ENCODE assay signal across 8 mouse cellular contexts in the genomic region with DNA sequence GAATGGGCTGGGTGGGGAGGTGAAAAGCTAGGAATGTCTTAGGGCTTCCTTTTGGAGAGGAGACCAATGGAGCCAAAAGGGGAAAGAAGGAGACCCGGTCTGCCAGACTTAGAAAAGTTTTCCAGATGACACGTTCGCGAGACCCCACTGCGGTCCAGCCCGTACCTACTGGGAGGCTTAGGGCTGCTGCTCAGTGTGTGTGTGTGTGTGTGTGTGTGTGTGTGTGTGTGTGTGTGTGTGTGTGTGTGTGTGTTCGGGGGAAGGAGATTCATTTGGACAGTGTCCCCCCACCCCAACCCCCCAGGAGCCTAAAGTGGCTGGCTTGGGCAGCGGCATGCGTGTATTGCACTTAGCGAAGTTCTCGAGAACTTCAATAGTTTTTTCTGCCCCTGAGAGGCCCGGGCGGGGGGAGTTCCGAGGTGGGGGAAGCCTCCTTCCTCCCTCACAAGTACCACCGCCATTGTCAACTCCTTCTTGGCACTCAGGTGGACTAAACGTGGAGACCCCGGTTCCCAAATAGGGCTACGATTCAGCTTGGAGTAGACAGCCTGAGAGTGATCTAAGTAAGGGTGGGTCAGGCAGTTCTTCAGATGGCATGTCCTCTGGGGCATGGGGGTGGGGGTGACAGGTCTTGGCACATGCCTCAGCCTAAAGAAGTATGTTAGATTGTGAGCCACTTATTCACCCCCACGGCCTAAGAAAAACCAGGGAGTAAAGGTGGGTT. TPM values are rescaled to one million over a fixed set of nuclear protein-coding genes. Genes with fewer than 3 reads are reported as not detected.
DNase-seq lines count a peak whose midpoint lies in the region; ATAC-seq lines count a peak whose summit lies in the region.

No protein-coding gene starts in this region.

- peaks cover 27% of the 10 kb centered on the region for H3K27me3 ChIP-seq in hindbrain, embryonic 15.5 days
- H3K27me3 ChIP-seq in liver, embryonic 15.5 days: peaks cover 42% of the 10 kb centered on the region
- peaks cover 3% of the 10 kb centered on the region; the same call in 1 of the 2 replicates for H3K27me3 ChIP-seq in neural tube, embryonic 14.5 days (ENCODE audit: control insufficient read depth, insufficient read depth, low read length)

- H3K27ac ChIP-seq in hindbrain, embryonic 15.5 days (replicated peaks): no peak overlapping the region
- H3K27ac ChIP-seq in liver, embryonic 15.5 days (replicated peaks): no peak overlapping the region
- no peak overlapping the region for H3K27ac ChIP-seq in neural tube, embryonic 14.5 days (ENCODE audit: low read depth, low read length)

- peak; percentile 52; the same call in 1 of the 2 replicates for ATAC-seq in hindbrain, embryonic 15.5 days (ENCODE audit: low FRiP score, low read depth)
- ATAC-seq in liver, embryonic 15.5 days (ENCODE audit: insufficient read depth): no peak
- ATAC-seq in neural tube, embryonic 14.5 days (ENCODE audit: low read depth): peak; percentile 40; the same call in 1 of the 2 replicates
- no peak for ATAC-seq in erythroblast, adult 5-6 weeks (replicated peaks; ENCODE audit: low FRiP score, poor library complexity, severe bottlenecking)

- peak; percentile 56 for DNase-seq in 3T3-L1 (ENCODE audit: low read depth, low spot score)
- peak; percentile 6 for DNase-seq in ZHBTc4 (ENCODE audit: low read depth, low spot score)
- DNase-seq in gastrocnemius, adult 8-10 months (ENCODE audit: low spot score in 2 of 2): peak; percentile 7 to 9
- DNase-seq in layer of hippocampus, adult 8-10 months (ENCODE audit: low spot score in 2 of 2): no peak

- H3K9ac ChIP-seq in hindbrain, embryonic 15.5 days: peak overlapping the region; percentile 51
- H3K9ac ChIP-seq in liver, embryonic 15.5 days: no peak overlapping the region
- H3K9ac ChIP-seq in neural tube, embryonic 14.5 days (replicated peaks; ENCODE audit: low read depth, low read length): peak overlapping the region; percentile 46

- under 1% methylated on average over 18 of the region's 19 CpGs for WGBS in hindbrain, embryonic 15.5 days
- WGBS in liver, embryonic 15.5 days (ENCODE audit: insufficient replicate concordance): 2% methylated on average over 18 of the region's 19 CpGs
- WGBS in neural tube, embryonic 14.5 days: 1% methylated on average over 19 of the region's 19 CpGs

- H3K9me3 ChIP-seq in hindbrain, embryonic 15.5 days: no peaks in the 10 kb centered on the region
- no peaks in the 10 kb centered on the region for H3K9me3 ChIP-seq in liver, embryonic 15.5 days (replicated peaks)
- H3K9me3 ChIP-seq in neural tube, embryonic 14.5 days (ENCODE audit: control insufficient read depth, low read length): no peaks in the 10 kb centered on the region

- peak overlapping the region; percentile 49 for H3K4me3 ChIP-seq in hindbrain, embryonic 15.5 days
- H3K4me3 ChIP-seq in liver, embryonic 15.5 days (replicated peaks): peak overlapping the region; percentile 39
- peak overlapping the region; percentile 42 for H3K4me3 ChIP-seq in neural tube, embryonic 14.5 days (ENCODE audit: low read depth, low read length)

- H3K4me1 ChIP-seq in hindbrain, embryonic 15.5 days (replicated peaks): peaks cover 27% of the 10 kb centered on the region
- peaks cover 4% of the 10 kb centered on the region; the same call in 1 of the 2 replicates for H3K4me1 ChIP-seq in liver, embryonic 15.5 days (replicated peaks)
- no peaks in the 10 kb centered on the region for H3K4me1 ChIP-seq in neural tube, embryonic 14.5 days (ENCODE audit: control insufficient read depth, insufficient read depth, low read length)

- H3K4me2 ChIP-seq in hindbrain, embryonic 15.5 days: peak overlapping the region; percentile 99
- peak overlapping the region; percentile 66 for H3K4me2 ChIP-seq in liver, embryonic 15.5 days
- H3K4me2 ChIP-seq in neural tube, embryonic 14.5 days (ENCODE audit: low read depth, low read length): peak overlapping the region; percentile 97

- H3K36me3 ChIP-seq in hindbrain, embryonic 15.5 days: no peaks in the 10 kb centered on the region
- H3K36me3 ChIP-seq in liver, embryonic 15.5 days (replicated peaks): no peaks in the 10 kb centered on the region
- H3K36me3 ChIP-seq in neural tube, embryonic 14.5 days (ENCODE audit: control insufficient read depth, insufficient read depth, low read length): no peaks in the 10 kb centered on the region

RNA-seq across cellular contexts. Expression of a gene that starts 0.6 kb away (rescaled TPM):
- total RNA-seq in gastrocnemius, adult 8-10 months (2022): 100 to 1,000 TPM in 1 of 4 experiments, 10 to 100 TPM in 3; 58.0 to 113 (median 69.8) TPM
- polyA plus RNA-seq in hindbrain, embryonic 15.5 days (2015; fragmentation: Nextera tagmentation; extraction: Ambion mirVana): 33.5 and 35.5 TPM in 2 replicates
- 5.7 and 6.1 TPM in 2 replicates for polyA plus RNA-seq in liver, embryonic 15.5 days (2015; fragmentation: Nextera tagmentation; extraction: Ambion mirVana)
- 16.6 and 31.4 TPM in 2 replicates for polyA plus RNA-seq in neural tube, embryonic 14.5 days (2014; fragmentation: Nextera tagmentation; extraction: Ambion mirVana)
- total RNA-seq in erythroblast, adult 5-6 weeks (2015; ENCODE audit: low replicate concordance): not detected in 2 replicates
- total RNA-seq in erythroblast, adult 5-6 weeks (2017; ENCODE audit: low replicate concordance): not detected in 2 replicates
- total RNA-seq in layer of hippocampus, adult 8-10 months (2022): 10 to 100 TPM; 16.7 to 29.8 (median 23.3) TPM

RNA-seq across cellular contexts. Expression of a gene that starts 25.8 kb away (rescaled TPM):
- 10 to 100 TPM in 3 of 4 experiments, 1 to 10 TPM in 1; 8.5 to 18.9 (median 12.4) TPM for total RNA-seq in gastrocnemius, adult 8-10 months (2022)
- 17.0 and 18.5 TPM in 2 replicates for polyA plus RNA-seq in hindbrain, embryonic 15.5 days (2015; fragmentation: Nextera tagmentation; extraction: Ambion mirVana)
- 2.8 and 2.9 TPM in 2 replicates for polyA plus RNA-seq in liver, embryonic 15.5 days (2015; fragmentation: Nextera tagmentation; extraction: Ambion mirVana)
- 16.1 and 19.7 TPM in 2 replicates for polyA plus RNA-seq in neural tube, embryonic 14.5 days (2014; fragmentation: Nextera tagmentation; extraction: Ambion mirVana)
- total RNA-seq in erythroblast, adult 5-6 weeks (2015; ENCODE audit: low replicate concordance): 2.7 and 9.4 TPM in 2 replicates
- total RNA-seq in erythroblast, adult 5-6 weeks (2017; ENCODE audit: low replicate concordance): 0.98 TPM in 1 of 2 replicates, not detected in the other
- 10 to 100 TPM; 19.4 to 34.5 (median 31.0) TPM for total RNA-seq in layer of hippocampus, adult 8-10 months (2022)

Comparison
In these comparisons a context has a peak if more than half of its experiments do, and no peak if none do; other contexts are left out.
1. DNase-seq: peak in 3T3-L1 (single experiment), ZHBTc4 (single experiment) and gastrocnemius, adult 8-10 months (2 of 2); none in layer of hippocampus, adult 8-10 months (0 of 2).
2. ATAC-seq: peak in hindbrain, embryonic 15.5 days (single experiment) and neural tube, embryonic 14.5 days (single experiment); none in liver, embryonic 15.5 days (single experiment) and erythroblast, adult 5-6 weeks (single experiment).
3. RNA of a gene that starts 0.6 kb away (total RNA-seq): 58.0 to 113 TPM in gastrocnemius, adult 8-10 months and 16.7 to 29.8 TPM in layer of hippocampus, adult 8-10 months; not detected in erythroblast, adult 5-6 weeks; every median in the first group is over 10 times any median in the second.
4. Peak in every context shown above with its lines, with median percentiles within 50 percentile points of each other: H3K4me2 ChIP-seq and H3K4me3 ChIP-seq.